Mouse (Mus musculus) C2C12 (cell line): Measurements from ENCODE around the gene Gucy2g. TPM values are rescaled to one million over a fixed set of nuclear protein-coding genes. Genes with fewer than 3 reads are reported as not detected.
A peak's percentile ranks its signal among the peaks of the same experiment; 100 is the strongest.

Experiments used
- H3K27me3 ChIP-seq: one replicate; pipeline ENCODE4 v1.6.1; 2011; ENCODE audit not compliant: control insufficient read depth, insufficient read depth, insufficient read length
- H3K36me3 ChIP-seq: one replicate; pipeline ENCODE4 v1.6.1; 2011; ENCODE audit not compliant: control insufficient read depth, insufficient read depth
- H3K4me3 ChIP-seq: one replicate; pipeline ENCODE4 v1.5.1; 2011; ENCODE audit warnings: mild to moderate bottlenecking, control low read depth; ENCODE audit not compliant: poor library complexity, insufficient read depth, severe bottlenecking
- H3K79me2 ChIP-seq: one replicate; pipeline ENCODE4 v1.6.1; 2011; ENCODE audit not compliant: control insufficient read depth, insufficient read depth
- H3K79me3 ChIP-seq: one replicate; pipeline ENCODE4 v1.6.1; 2011; ENCODE audit warnings: low read depth, control low read depth
- H3ac ChIP-seq: one replicate; pipeline ENCODE3; 2011; ENCODE audit warnings: low read depth; ENCODE audit not compliant: control insufficient read depth, insufficient read length
- CEBPB ChIP-seq: IDR thresholded peaks from one replicate; pipeline ENCODE4 v1.6.1; 2011; ENCODE audit warnings: low read depth, mild to moderate bottlenecking, control low read depth, moderate library complexity
- CTCF ChIP-seq: IDR thresholded peaks from one replicate; pipeline ENCODE4 v1.5.1; 2011; ENCODE audit not compliant: control insufficient read depth, insufficient read depth, insufficient read length
- FOSL1 ChIP-seq: IDR thresholded peaks from one replicate; pipeline ENCODE4 v1.8.0; 2011; ENCODE audit warnings: mild to moderate bottlenecking, low read length; ENCODE audit not compliant: poor library complexity, insufficient read depth, severe bottlenecking
- MAX ChIP-seq: IDR thresholded peaks from one replicate; pipeline ENCODE4 v1.6.1; 2011; ENCODE audit warnings: mild to moderate bottlenecking, control low read depth
- MYOD1 ChIP-seq: IDR thresholded peaks from one replicate; pipeline ENCODE4 v1.6.1; 2011; ENCODE audit warnings: low read depth; ENCODE audit not compliant: control insufficient read depth, insufficient read length
- MYOG ChIP-seq: IDR thresholded peaks from one replicate; pipeline ENCODE4 v1.6.1; 2011; ENCODE audit not compliant: control insufficient read depth, insufficient read length; ENCODE audit errors: extremely low read depth
- USF1 ChIP-seq: IDR thresholded peaks from one replicate; pipeline ENCODE4 v1.6.1; 2011; ENCODE audit warnings: low read depth, mild to moderate bottlenecking, control low read depth, moderate library complexity
- polyA plus RNA-seq: library from polyadenylated mRNA; unstranded; fragments of >200 nt; fragmentation: generic; extraction: Trizol; gene quantifications from one replicate; pipeline ENCODE4 v1.2.1, GENCODE M21; 2012; ENCODE audit warnings: missing spikeins

The Gucy2g gene
- polyA plus RNA-seq, 1 experiment: 0.02 TPM

DNA sequence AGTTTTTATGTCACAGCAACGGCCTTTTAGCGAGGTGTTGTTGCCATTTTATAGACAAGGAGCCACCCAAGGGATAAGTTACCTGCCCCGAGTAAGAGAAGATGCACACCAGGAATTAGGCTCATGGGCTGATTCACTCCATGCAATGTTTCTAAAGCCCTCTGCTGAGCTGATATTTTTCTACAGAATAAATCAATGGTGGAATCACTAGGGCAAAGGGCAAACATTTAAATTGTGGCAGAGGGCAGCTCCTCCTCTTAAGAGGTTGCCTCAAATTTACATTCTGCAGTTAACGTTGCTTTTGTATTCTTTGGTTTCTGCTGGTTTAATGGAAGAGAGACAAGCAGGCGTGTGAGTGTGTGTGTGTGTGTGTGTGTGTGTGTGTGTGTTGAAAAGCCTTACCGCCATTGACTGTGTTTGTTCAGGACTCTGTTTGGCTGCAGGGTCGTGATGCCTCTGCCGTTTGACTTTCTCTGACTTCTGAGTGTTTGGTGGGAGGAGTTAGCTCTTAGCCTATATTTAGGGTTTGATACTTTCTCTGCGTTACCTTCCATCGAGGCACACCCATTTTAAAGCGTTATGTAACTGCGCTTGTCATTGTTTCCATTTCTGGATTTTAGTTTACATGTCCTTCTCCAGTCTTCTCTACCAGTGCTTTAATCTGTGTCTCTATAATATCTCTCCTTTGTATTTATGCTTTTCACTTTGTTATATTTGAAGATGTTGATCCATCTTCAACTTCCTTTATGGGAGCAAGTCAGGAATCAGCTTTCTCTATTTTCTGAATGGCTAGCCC, 19.6 kb upstream of the Gucy2g start:
- TF ChIP-seq FOSL1: no peak
- TF ChIP-seq USF1: no peak
- no peak for TF ChIP-seq MYOD1
- no peak for TF ChIP-seq MAX
- no peak for TF ChIP-seq CEBPB

DNA sequence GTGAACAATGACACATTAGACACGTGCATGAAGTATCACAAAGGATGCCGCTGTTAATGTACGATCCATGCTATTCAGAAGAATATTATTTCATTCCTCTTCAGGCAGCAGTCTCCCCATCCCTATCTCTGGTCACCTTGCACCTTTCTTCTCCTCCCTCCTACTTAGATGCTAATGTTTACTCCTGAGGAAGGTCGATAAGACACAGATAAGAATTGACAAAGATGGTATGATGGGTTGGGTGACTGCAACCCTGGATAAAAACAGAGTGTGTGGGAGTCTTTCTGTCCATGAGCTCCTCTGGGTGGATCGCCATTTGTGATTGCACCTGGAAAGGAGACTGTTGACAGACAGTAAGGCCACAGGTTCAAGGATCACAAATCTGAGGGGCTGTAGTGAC, 17.5 kb upstream of the Gucy2g start:
- Histone ChIP-seq H3K4me3 (no peak overlapping the region), H3K79me3 (peaks cover 45% of the 10 kb centered on the region), H3ac (no peak overlapping the region), H3K79me2 (peaks cover 95% of the 10 kb centered on the region), H3K27me3 (no peaks in the 10 kb centered on the region), H3K36me3 (peaks cover 13% of the 10 kb centered on the region)
- TF ChIP-seq MYOG (no peak), CTCF (no peak), FOSL1 (no peak), CEBPB (no peak), MYOD1 (no peak), MAX (no peak), USF1 (no peak)

More for the DNA sequence above, 19.6 kb upstream of the Gucy2g start:
- no peak overlapping the region for H3ac ChIP-seq
- H3K36me3 ChIP-seq: peaks cover 13% of the 10 kb centered on the region
- no peaks in the 10 kb centered on the region for H3K27me3 ChIP-seq
- H3K4me3 ChIP-seq: no peak overlapping the region
- peaks cover 48% of the 10 kb centered on the region for H3K79me3 ChIP-seq
- H3K79me2 ChIP-seq: peaks cover 99% of the 10 kb centered on the region

DNA sequence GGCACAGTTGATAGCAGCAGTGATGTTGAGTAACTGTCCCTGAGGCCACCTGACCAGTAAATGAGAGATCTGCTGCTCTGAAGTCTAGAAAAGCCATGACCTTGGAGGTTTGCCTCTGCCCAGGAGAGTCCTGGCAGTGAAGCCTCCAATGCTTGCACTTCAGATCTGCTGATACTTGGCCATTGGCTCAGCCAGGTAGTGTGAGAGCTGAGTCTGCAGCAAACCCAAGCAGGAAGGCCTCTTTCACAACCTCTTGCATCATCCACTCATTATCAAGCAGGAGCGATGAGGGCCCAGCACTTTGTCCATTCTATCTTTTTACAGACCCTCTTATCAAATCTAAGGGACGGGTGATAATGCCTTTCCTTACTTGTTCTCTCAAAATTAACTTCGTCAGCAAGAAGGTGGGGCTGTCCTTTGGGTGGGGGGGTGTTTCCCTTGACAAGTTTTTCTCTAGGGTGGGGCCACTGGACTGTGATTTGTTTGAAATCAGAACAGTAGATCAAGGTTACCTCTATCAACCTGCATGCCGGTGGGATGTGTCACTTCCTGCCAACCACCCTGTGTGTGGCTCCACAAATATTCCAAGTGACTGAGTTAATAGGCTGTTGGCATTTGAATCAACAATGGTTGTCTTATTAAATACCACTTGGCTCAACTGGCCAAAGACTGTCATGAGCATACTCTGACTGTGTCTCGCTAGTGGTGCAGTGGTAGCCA, 16.8 kb upstream of the Gucy2g start:
- Histone ChIP-seq H3K4me3 (no peak overlapping the region), H3K79me2 (peaks cover 88% of the 10 kb centered on the region), H3K79me3 (peaks cover 45% of the 10 kb centered on the region), H3K27me3 (no peaks in the 10 kb centered on the region), H3ac (no peak overlapping the region), H3K36me3 (peaks cover 13% of the 10 kb centered on the region)
- TF ChIP-seq CEBPB: peak; percentile 80
- TF ChIP-seq FOSL1: no peak
- no peak for TF ChIP-seq MAX

DNA sequence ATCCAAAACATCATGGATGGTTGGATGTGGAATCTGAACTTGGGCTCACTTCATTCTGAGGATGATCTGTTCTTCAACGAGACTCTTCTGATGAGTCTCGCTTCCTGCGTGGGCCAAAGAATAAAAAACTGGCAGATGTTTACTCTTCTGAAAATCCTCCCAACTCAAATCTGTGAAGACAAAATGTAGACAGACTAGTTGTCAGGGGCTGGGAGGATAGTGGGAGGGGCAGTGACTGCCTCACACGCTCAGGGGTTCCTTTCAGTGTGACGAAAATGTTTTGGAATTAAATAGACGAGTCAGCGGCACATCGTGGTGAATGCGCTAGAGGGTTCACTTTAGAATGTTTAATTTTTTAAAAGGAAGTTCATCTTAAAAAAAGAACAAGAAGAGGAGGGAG, 15.1 kb upstream of the Gucy2g start:
- no peak for TF ChIP-seq MYOD1
- TF ChIP-seq MYOG: no peak
- no peak for TF ChIP-seq CEBPB
- TF ChIP-seq USF1: no peak
- Histone ChIP-seq H3K79me2 (peaks cover 72% of the 10 kb centered on the region), H3K27me3 (no peaks in the 10 kb centered on the region), H3ac (no peak overlapping the region), H3K36me3 (peaks cover 9% of the 10 kb centered on the region), H3K4me3 (no peak overlapping the region), H3K79me3 (peaks cover 43% of the 10 kb centered on the region)

DNA sequence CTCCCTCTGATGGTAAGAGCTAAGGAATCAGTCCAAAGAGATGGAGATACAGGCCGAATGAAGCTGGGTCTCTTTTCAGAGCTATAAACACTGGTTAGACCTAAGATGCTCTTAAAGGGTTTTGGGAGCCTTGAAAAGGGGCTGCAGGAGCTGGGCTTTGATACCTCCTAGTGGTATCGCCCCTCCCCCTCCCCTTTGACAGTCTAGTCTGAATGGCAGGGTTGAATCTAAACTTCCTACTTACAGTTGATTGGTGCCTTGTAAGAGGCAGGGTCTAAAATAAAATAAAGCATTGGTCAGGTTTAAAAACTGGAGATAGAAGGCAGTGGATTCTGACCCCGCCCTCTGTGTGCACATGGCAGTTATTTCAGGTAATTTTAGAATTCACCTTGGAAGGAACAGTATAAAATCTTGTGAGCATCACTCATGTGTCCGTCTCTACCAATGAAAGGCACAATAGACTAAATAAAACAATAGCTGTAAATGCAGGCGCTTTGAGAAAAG, 13.5 kb upstream of the Gucy2g start:
- TF ChIP-seq FOSL1 (no peak), USF1 (no peak), CTCF (no peak), CEBPB (no peak), MYOD1 (no peak), MAX (no peak), MYOG (no peak)
- Histone ChIP-seq H3K4me3 (peak overlapping the region; percentile 49), H3ac (no peak overlapping the region), H3K36me3 (no peaks in the 10 kb centered on the region), H3K79me3 (peaks cover 30% of the 10 kb centered on the region), H3K27me3 (no peaks in the 10 kb centered on the region), H3K79me2 (peaks cover 56% of the 10 kb centered on the region)

DNA sequence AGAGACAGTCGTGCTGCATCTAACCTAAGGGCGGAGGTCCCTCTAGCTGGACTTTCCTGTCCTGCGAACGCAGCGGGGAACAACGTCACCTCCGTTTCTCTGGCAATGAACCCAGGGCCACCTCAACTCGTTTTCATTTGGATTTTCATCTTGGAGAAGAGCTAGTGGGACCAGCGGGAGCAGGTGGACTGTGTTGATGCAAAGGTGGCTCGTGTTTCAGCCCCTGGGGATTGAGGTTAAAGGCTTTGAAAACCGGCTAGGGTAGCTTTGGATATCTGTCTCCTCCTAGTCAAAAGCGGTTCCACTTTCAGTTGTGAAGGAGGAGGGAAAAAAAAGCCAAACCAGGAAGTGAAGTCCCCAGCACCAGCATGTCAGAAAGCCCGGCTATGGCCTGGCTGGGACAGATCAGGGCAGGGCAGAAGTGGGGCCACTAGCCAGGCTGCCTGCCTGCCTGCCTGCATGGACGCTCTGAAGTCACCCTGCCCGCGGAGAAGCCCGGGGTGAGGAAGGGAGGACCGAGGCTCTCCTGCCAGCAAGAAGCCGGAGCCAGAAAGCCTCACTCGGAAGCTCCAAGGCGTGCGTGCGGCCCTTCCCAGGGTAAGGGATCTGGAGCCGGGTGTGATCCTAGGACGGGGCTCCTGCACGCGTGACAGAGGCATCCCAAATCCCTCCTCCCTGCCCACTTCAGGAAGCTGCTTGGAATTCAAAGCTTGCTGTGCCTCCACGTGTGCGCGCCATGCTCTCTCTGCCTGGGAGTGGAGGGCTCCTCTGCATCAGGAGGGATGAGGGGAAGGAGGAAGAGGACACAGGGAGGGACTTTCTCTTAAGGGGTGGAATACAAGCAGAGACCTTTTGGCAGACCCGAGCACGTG, 12.8 kb upstream of the Gucy2g start:
- Histone ChIP-seq H3ac (peak overlapping the region; percentile 97), H3K27me3 (no peaks in the 10 kb centered on the region), H3K79me3 (peaks cover 22% of the 10 kb centered on the region), H3K79me2 (peaks cover 48% of the 10 kb centered on the region), H3K4me3 (peak overlapping the region; percentile 49), H3K36me3 (no peaks in the 10 kb centered on the region)
- TF ChIP-seq CTCF: no peak
- peak; percentile 94 for TF ChIP-seq MAX
